Mouse (Mus musculus) erythroblast, adult 5-6 weeks (primary cell): ENCODE data around the gene Gpc4. TPM values are rescaled to one million over a fixed set of nuclear protein-coding genes. Genes with fewer than 3 reads are reported as not detected.

Experiments
- ATAC-seq: replicated peaks from 2 replicates; pipeline ENCODE4 v1.8.0; 2016; ENCODE audit warnings: moderate number of reproducible peaks, mild to moderate bottlenecking, moderate TSS enrichment, inconsistent platforms; ENCODE audit not compliant: poor library complexity, low FRiP score, severe bottlenecking
- total RNA-seq, 2 experiments: library from RNA; stranded (forward) in 1 of 2; stranded (reverse) in 1 of 2; fragments of 150-400 nt in 1 of 2; fragments of 200-764, 138-1000 nt in 1 of 2; gene quantifications; 2 replicates each; pipeline versions ENCODE4 v1.2.3 to v1.2.4; 2015 to 2017; ENCODE audit warnings: low replicate concordance in 2 of 2

Gene Gpc4
- total RNA-seq, 2 experiments from 2014 or later = 3.0 to 6.1 TPM

DNA sequence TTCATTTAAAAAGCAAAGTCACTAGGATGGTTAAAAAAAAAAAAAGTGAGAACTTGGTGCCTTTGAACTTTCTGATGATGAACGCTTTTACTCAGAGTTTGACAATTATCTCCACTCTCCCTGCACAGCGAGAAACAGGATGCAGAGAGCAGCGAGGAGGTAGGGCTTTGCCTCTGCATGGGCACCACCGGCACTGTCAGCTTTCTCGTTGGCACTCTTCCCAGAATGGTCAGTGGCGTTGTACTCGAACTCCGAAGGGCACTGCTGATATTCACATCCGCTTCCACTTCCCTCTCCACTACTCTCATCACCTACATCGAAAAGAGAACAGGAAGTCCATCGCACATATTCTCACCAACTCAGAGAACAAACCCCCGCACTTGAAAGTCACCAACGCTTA, 111.6 kb downstream of the Gpc4 start:
- no peak for ATAC-seq

DNA sequence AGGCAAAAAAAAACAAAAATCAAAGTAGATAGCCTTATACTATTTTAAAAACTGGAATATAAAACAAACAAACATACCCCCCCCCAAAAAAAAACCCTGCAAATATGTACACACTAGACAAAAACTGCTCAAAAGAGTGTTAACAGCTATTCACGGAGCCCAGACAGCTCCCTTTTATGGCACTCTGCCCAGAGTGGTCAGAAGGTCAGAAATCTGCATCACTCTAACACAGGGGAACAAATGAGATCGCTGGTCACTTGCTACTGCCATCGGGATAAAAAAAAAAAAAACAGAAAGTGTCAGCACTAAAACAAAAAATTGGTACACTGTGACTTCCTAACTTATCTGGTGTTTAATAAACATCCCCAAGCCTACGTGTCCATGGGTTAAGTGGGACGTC, 113.0 kb downstream of the Gpc4 start:
- ATAC-seq = no peak

DNA sequence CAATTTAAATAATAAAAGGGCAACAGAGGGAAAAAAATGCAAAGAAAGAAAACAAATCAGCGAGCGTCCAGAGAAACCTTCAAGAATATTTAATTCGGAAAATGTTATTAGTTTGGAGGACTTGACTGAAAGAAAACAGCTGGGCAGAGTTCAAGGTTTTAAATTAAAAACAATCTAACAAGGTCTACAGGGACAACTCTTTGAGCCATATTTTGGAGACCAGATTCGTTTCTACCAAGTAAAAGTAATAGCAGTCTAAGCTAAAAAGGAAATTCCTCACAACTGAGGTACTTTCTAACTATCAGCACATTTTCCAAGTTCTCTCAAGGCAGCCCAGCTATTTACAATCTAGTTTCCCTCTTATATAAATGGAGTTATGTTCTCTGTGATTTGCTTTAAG, 114.1 kb downstream of the Gpc4 start:
- no peak for ATAC-seq

DNA sequence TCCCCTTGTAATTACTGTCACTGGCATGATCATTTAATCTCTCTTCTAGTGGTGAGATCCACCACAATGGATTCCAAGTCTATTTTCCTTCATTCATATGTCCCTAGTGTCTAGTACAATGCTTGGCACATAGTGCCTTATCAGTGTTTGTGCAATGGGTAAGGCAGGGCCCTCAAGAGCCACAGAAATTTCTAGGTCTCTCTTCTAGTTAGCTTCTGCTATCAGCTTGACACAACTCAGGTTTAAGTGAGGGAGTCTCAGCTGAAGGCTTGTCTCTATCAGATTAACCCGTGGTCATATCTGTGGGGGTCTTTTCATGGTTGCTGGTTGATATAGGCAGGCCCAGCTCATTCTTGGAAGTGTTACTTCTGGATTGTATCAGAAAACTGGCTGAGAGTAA, 125.2 kb downstream of the Gpc4 start:
- ATAC-seq = no peak

GRCm38 (mm10) chrX:52030146-52030545, 134.9 kb downstream of the Gpc4 start:
- no peak for ATAC-seq

- no peak for ATAC-seq
Measured at GRCm38 (mm10) chrX:52017660-52018059, 147.4 kb downstream of the Gpc4 start.

Other genes with a start within 250 kb of the Gpc4 start
- gene 1700080O16Rik, start 192.5 kb downstream of the Gpc4 start, total RNA-seq (2015; ENCODE audit: low replicate concordance) = not detected in 2 replicates
- gene 1700080O16Rik, start 192.5 kb downstream of the Gpc4 start, total RNA-seq (2017; ENCODE audit: low replicate concordance) = not detected in 2 replicates